Mouse (Mus musculus): ENCODE measurements at regions not wholly inside any gene's neighbourhood (a gene's known extent, or its start where the extent isn't known, plus 50 kb on each side); places are given as distances from the start of the nearest gene placed in this dataset.

DNA sequence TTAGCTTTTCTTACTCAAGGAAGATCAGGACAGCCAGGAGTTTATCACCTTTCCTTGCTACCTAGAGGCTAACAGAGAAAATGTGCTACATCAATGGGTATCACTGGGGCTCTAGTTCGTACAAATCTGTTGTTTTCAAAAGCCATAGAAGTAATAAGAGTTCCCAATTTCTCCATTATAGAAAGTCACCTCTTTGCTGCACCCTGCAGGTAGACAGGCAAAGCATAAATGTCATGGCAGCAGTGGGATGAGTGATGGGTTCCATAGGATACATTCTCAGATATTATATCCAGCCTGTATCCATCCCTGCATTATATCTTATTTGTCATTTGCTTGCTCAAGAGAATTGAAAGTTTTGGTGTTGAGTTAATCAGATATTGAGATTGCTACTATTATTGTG is 236.4 kb upstream of the Alcam start:
- ATAC-seq (ENCODE audit: low FRiP score, low read depth) (no peak), DNase-seq (ENCODE audit: low spot score) (no peak)
- Histone ChIP-seq H3K9ac (ENCODE audit: low read depth, low read length, severe bottlenecking) (no peak overlapping the region), H3K36me3 (ENCODE audit: control insufficient read depth, insufficient read depth, low read length) (no peaks in the 10 kb centered on the region), H3K27ac (replicated peaks; ENCODE audit: low read depth, low read length) (no peak overlapping the region), H3K4me2 (replicated peaks; ENCODE audit: low read depth, low read length, severe bottlenecking) (no peak overlapping the region), H3K27me3 (ENCODE audit: control insufficient read depth, insufficient read depth, low read length) (no peaks in the 10 kb centered on the region), H3K4me3 (replicated peaks; ENCODE audit: low read length) (no peak overlapping the region), H3K9me3 (ENCODE audit: control insufficient read depth, low read length) (no peaks in the 10 kb centered on the region), H3K4me1 (ENCODE audit: control insufficient read depth, insufficient read depth, low read length) (no peaks in the 10 kb centered on the region)
- no peak for TF ChIP-seq POLR2A (IDR thresholded peaks at IDR 0.05; ENCODE audit: borderline replicate concordance, extremely low read depth, insufficient read depth, insufficient read length)
- WGBS = 88% methylated on average over 1 of the region's 1 CpGs

DNA sequence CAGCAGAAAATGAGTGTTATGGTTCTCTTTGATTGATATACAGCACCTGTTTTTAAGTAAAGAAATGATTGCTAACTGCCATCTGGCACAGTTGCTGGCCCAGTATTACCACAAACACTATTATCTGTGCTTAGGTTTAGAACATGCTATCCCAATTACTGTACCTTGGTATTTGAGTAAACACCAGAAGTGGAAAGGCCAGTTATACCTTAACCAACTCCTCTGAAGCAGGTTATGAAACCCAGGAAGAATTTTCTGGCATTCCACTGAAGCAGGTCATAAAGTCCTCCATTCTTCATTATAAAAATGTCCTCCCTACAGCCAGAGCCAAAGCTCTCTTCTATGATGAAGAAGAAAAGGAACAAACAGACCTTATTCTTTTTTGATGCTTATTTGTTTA is 201.0 kb upstream of the Alcam start:
- no peak overlapping the region for H3K27ac ChIP-seq (replicated peaks; ENCODE audit: low read depth, low read length)
- ATAC-seq (ENCODE audit: low FRiP score, low read depth) (no peak), DNase-seq (ENCODE audit: low spot score) (no peak)
- no peak overlapping the region for H3K4me3 ChIP-seq (replicated peaks; ENCODE audit: low read length)
- H3K27me3 ChIP-seq (ENCODE audit: control insufficient read depth, insufficient read depth, low read length) = no peaks in the 10 kb centered on the region
- H3K4me2 ChIP-seq (replicated peaks; ENCODE audit: low read depth, low read length, severe bottlenecking) = no peak overlapping the region
- H3K9ac ChIP-seq (ENCODE audit: low read depth, low read length, severe bottlenecking) = no peak overlapping the region
- H3K9me3 ChIP-seq (ENCODE audit: control insufficient read depth, low read length) = no peaks in the 10 kb centered on the region
- no peaks in the 10 kb centered on the region for H3K36me3 ChIP-seq (ENCODE audit: control insufficient read depth, insufficient read depth, low read length)
- H3K4me1 ChIP-seq (ENCODE audit: control insufficient read depth, insufficient read depth, low read length) = no peaks in the 10 kb centered on the region
- TF ChIP-seq POLR2A (IDR thresholded peaks at IDR 0.05; ENCODE audit: borderline replicate concordance, extremely low read depth, insufficient read depth, insufficient read length) = no peak

Measured in limb, embryonic 14.5 days (tissue).